Mouse (Mus musculus): ENCODE measurements at regions not wholly inside any gene's neighbourhood (a gene's known extent, or its start where the extent isn't known, plus 50 kb on each side); places are given as distances from the start of the nearest gene placed in this dataset.

DNA sequence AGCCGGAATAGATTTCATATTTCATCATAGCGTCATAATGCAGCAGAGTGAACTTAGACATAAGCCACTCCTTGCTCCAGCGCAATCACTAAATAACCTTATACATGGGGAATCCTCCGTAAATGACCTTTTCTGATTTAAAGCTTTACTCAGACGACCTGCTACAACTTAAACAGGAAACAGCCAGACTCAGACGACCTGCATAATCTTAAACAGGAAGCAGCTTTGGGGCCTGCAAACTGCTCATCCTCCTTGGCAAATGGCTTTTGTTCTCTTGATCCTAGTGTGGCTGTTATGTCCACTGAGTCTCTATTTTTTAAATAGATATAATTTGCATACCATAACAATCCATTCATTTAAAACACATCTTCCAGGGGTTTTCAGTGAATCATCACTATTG is 76.9 kb upstream of the Magi3 start:
- DNase-seq (ENCODE audit: extremely low spot score in 1 of 2, low spot score in 1 of 2), result no peak

GRCm38 (mm10) chr3:104295856-104296255 is 75.7 kb upstream of the Magi3 start:
- no peak for DNase-seq (ENCODE audit: extremely low spot score in 1 of 2, low spot score in 1 of 2)

DNA sequence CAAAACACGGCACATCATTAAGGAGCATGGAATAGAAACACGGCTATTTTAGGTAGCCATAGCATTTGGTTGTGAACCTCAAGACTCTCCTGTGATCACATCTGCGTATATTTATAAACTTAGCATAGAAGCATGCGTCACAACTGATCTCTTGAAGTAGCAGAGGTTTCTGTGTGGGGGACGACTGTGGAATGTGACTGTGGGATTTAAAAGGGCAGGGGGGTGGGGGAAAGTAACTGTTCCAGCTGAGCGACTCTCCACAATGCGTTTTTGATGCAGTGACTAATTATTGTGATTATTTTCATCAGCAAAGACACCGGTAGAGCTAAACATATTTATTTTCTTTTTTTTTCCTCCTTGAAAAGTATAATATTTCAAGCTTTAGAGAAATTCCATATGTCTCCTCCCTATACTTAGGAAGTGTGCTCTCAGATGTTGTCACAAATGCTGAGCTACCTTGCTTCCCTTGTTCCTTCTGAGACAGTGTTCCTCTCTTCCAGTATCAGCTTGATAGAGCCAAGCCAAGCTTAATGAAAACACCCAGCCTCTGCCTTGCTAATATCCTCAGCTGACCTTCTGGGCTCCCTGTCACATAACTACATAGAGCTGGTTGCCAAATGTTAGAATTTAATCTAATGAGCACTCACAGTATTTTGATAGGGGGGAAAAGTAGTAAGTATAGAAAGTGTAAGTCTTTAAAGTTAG is 75.0 kb upstream of the Magi3 start:
- no peak for DNase-seq (ENCODE audit: extremely low spot score in 1 of 2, low spot score in 1 of 2)

DNA sequence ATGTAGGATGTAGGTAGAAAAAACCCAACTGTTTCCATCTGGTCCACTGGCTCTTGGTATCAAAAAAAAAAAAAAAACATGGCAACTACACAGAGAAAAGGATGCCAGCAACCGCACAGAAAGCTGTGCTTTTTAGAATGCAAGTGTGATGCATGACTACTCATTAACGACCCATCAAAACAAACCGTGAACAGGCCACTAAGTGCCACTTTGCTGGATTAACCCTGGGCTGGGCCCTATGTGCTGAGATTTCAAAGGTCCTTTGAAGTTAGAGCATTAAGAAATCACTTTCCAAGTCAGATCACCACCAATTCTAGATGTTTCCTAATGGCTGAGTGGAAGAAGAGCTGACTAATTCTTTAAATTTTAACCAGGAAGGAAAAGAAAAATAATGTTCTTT is 73.7 kb upstream of the Magi3 start:
- DNase-seq (ENCODE audit: extremely low spot score in 1 of 2, low spot score in 1 of 2), result no peak

GRCm38 (mm10) chr3:104288970-104289680 is 69.0 kb upstream of the Magi3 start:
- no peak for DNase-seq (ENCODE audit: extremely low spot score in 1 of 2, low spot score in 1 of 2)

DNA sequence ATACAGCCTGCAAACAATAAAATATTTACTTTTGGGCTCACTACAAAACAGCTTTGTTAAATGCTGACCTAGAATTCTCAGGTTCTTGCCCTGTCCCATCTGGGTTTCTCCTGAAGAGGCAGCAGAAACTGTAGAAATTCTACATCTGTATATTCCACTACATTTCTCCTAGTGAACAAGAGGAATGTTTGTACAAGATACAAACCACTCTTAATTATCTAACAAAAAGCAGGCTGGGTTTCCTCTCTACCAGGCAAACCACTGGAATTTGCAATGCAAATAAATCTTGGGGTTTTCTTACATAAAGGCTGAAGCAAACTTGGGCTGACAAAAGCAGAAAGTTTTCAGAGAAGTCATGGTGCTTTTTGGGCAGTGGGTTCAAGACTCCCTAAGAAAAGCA is 67.7 kb upstream of the Magi3 start:
- no peak for DNase-seq (ENCODE audit: extremely low spot score in 1 of 2, low spot score in 1 of 2)

DNA sequence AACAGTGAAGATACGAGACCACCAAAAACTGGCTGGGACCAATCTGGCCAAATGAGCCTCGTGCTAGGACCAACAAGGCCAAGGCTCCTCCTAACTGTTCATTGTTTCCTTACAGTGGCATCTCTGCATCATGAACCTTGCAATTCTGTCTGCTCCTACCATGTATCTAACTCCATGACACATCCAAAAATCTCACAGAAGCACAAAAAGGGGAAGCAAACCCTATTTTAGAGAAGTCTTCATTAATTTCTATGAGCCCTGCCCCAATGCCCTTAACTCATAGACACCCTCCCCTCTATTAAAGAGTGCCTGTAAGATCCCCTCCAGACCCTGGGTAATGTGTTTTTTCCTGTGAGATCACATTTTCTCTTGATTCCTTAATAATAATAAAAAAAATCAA is 64.8 kb upstream of the Magi3 start:
- no peak for DNase-seq (ENCODE audit: extremely low spot score in 1 of 2, low spot score in 1 of 2)

GRCm38 (mm10) chr3:104283855-104284254 is 63.7 kb upstream of the Magi3 start:
- DNase-seq (ENCODE audit: extremely low spot score in 1 of 2, low spot score in 1 of 2), result no peak

- no peak for DNase-seq (ENCODE audit: extremely low spot score in 1 of 2, low spot score in 1 of 2)
These were observed 59.3 kb upstream of the Magi3 start for GRCm38 (mm10) chr3:104279505-104279904.

- DNase-seq (ENCODE audit: extremely low spot score in 1 of 2, low spot score in 1 of 2), result no peak
These were observed 54.6 kb upstream of the Magi3 start for GRCm38 (mm10) chr3:104274718-104275302.

- DNase-seq (ENCODE audit: extremely low spot score in 1 of 2, low spot score in 1 of 2), result no peak
These were observed 53.9 kb upstream of the Magi3 start for GRCm38 (mm10) chr3:104274084-104274483.

Data from layer of hippocampus, postnatal 25 days (tissue).